Mouse (Mus musculus): ENCODE measurements at regions not wholly inside any gene's neighbourhood (a gene's known extent, or its start where the extent isn't known, plus 50 kb on each side); places are given as distances from the start of the nearest gene placed in this dataset.

DNA sequence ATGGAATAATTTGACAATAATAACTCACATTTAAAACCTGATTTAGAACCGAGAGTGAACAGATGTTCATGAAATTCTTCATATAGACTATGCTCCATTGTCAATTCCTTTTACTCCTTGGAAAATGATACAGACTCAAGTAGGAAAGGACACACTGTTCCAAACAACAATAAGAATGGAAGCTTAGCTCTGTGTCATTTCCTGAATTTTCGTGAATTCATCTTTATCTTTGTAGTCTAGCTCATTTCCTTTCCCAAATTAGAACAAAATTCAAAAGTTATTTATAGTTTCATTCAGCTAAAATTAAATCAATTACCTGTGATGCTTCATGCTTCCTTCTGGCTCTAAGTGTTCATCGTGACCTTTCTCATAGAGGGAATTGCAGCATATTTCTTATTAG is 553.2 kb upstream of the Adamts5 start:
- TF ChIP-seq CTCF (IDR thresholded peaks at IDR 0.05; ENCODE audit: control insufficient read depth, insufficient read depth, insufficient replicate concordance, low read depth, low read length) (no peak), POLR2A (IDR thresholded peaks at IDR 0.05; ENCODE audit: control insufficient read depth, low read depth, low read length) (no peak)
